Mouse (Mus musculus) embryo, embryonic 11 days (tissue): ENCODE measurements around the gene Nsmce4a.
"Not testable (repeated sequence)": the region's sequence is repeated elsewhere in the genome, so short reads cannot be mapped to it uniquely, and the experiment has no call there.

ENCODE experiments used
- DNase-seq: peaks from one replicate; pipeline ENCODE4 v3.0.0-alpha.2; 2015

The Nsmce4a gene

DNA sequence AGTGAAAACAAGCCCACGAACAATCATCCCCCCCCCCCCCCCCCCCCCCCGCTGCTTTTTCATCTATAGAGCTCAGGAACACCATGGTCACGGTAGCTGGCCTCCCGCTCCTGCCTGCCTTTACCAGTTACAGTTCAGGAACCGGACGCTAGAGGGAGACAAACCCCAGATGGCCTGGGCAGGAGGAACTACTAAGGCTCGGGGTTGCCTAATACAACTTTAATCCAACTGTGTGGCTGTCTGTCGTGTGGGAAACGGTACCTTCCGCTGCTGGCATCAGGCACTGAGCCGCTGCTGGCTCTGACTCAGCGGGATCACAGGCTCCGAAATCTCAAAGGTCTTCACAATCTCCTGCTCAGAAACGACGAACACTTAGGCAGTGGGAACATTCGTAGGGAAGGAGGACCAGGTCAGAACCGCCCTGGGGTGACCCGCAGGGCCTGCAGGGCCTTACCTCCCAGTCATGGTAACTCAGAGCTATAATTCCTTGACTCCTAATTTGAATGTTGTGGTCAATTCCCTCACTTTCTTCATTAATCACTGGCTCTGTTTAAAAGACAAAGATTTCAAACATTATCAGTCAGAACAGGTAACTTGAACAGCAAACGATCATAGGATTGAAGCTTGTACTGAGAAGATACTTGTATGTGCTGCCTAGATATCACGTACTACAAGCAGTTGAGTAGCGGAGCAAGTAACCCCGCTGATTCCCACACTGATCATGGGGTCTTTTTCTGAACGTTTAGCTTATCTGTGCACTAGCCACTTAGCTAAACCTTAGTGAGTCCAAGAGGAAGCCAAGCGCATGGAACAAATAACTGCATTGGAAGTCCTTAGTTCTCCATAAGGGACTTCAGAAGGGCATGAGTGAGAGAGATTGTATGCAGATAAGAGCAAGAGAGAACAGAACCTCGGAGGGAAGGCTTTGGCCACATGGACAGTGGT is 39.3 kb downstream of the Nsmce4a start:
- peak; percentile 84 for DNase-seq

DNA sequence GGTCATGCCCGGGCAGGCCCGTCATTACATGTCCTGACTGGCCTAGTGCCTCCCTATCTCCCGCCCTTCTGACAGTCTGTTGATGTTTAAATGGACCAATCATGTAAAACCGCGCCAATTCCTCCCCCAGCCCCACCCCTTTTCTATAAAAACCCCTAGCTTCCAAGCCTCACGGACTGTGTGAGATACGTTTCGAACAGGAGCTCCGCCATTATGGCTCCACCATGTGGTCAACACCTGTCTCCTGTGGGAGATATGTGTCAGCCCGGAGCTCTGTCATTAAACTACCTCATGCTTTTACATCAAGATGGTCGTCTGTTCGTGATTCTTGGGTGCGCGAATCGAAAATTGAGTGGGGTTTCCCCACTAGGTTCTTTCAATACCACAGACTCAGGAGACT is 41.8 kb downstream of the Nsmce4a start:
- DNase-seq, result not testable (repeated sequence)

DNA sequence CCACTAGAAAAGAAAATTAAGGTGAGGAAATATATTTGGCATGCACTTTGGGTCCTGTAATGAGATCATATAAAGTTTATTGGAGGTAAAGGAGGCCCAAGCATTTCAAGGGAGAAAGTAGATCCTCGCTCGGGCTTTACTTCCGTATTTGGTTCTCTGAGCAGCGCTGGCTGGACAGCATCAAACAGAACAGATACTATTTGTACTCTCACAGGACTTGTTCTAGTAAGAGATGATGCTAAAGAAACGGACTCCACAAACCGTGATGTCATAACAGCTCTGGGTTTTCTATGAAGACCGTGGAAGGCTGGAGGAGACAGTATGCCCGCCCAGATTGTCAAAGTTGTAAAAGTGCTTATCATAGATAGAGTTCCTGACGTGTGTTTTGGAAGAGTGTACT is 45.6 kb downstream of the Nsmce4a start:
- no peak for DNase-seq

DNA sequence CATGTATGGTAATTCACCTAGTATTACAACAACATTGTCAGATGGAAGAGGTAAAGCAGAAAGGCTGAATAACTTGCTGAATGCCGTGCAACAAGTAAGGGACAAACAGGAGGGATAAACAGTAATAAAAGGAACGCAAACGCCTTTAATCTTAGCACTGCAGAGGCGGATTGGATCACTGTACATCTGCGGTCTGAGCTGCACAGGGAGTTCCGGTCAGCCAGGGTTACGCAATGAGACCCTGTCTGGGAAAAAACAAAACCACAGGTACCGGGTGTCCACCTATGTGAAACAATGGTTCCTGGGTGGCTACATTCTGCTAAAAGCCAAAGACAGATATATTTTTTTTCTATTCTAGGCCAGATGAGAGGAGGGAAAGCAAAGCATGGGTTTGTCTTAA is 49.5 kb downstream of the Nsmce4a start:
- no peak for DNase-seq

DNA sequence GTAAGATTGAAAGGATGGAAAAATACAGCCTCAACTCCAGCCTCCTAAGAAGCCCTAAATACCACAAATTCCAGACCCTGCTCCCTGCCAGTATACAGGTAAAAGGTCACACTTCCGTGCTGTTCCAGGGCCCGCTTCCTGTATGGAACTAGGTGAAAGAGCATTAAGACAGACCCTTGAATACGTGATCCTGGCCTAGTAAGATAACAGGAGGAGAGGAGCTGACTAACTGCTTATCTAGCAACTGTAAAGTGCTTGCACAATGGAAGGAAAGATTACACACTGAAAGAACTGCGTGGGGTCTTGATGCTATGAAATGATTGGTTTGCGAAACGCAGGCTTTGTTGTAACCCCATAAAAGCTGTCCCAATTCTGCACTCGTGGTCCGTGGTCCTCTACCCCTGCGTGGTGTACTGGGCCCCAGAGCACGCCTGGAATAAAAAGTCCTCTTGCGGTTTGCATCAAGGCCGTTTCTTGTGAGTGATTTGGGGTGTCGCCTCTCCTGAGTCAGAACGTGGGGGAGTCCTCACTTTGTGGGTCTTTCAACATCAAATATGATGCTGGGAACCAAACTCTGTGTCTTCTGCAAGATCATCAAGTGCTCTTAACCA is 52.0 kb downstream of the Nsmce4a start:
- DNase-seq, result peak; percentile 16

DNA sequence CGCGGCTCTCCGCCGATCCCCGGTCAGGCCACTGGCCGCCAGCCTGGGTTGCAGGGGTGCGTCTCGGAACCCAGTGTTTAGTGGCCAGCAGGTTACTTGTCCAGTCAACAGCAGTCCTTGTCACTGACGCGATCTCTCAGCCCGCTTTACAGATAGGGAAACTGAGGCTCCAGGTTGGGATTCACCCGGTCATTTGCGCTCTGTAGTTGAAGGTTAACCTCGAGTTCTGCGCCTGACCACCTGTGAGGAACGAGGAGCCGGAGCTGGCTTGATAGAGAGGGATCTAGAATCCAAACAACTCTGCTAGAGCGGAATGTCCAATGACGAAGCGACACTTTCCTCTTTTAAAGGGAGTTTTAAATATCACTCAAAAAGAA is 52.9 kb downstream of the Nsmce4a start, which contains the start of gene Ate1:
Ate1 (minus strand) TSS at position 321 of the 377 bp plus-strand sequence.
- no peak for DNase-seq

DNA sequence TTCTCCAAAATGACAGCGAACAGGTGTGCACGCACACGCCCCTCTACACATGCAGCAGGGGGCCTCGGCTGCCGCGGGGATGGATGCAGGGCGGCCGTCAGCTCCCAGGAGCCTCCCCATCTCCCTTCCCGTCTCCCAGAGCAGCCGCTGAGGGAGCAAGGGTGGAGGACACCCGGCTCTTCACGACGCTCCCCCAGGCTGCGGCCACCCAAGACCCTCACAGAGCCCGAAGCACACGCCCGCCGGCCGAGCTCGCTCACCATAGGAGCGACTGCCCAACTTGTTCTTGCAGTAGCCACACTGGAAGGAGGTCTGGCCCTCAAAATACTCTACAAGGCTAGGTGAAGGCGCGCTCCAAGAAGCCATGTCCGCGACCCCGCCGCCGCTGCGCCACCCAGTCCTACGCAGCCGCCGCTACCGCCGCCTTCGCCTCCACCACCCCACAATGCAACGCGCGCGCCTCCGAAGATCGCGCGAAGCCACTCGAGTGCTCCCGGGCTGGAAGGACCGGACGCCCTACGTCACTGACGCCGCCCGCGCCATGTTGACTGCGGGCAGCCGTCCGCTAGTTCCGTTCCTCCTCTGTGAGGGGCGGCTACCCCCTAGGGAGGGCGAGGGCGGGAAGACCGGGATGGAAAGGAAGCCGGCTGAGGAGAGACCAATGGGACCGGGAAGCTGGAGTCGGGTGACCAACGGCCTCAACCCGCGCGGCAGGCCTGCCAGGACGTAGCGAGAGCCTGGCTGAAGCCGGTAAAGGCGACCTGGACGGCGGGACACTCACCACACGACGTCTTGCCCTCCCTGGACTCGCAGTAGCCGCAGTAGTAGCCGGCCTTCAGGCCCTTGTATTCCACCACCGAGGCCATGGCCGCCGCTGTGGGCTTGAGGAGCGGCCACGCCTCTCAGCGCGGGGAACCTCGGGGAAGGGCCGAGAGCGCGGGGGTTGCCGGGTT is 53.5 kb downstream of the Nsmce4a start:
- peak; percentile 99 for DNase-seq

DNA sequence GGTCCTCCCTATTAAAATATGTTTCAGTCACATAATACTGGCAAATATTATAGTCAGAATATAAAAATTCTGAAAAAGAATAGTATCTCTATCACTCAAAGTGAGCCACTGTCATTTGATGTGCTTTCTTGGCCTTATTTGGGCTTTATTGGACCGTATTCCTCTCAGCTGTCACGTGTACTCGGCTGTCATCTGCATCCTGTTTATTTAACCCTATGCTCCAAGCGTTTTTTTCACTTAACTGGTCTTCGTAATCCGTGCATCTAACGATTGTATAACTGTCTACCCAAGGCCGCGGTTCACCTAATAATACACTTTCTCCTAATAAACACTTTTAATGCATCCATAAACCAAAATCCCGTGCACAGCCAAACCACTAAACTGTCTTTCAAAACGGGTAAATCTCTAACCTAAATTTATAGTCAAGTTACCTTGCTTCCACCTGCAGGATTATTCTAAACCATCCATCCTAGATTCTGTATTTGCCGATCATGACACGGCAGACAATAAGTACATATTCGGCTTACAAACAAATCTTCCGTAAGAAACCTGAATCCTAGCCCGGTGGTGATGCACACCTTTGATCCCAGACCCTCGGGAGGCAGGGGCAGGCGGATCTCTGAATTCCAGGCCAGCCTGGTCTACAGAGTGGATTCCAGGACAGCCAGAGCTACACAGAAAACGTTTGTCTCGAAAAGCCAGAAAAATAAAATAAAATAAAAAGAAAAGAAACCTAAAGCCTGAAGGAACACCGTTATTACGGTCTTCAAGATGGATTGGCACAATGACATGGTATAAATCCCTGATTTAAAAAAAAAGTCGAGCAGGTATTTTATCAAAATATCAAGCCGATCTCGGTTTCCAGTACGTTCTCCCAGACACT is 54.5 kb downstream of the Nsmce4a start:
- DNase-seq, result no peak

DNA sequence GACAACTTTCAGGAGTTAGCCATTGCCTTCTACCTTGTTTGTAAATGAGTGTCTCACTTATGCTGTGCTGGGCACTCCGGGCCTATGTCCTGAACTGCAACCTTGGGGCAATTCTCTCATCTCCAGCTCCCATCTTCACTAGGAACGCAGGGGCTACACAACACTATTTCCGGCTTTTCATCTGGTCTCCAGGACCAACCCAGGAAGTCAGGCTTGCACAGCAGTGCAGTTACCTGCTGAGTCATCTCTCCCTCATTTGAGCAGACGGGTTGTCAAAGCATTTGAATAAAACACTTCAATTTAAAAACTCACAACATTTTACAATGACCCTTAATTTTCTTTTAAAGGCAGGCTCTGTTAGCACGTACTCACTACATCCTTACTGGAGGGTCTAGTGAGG is 62.7 kb downstream of the Nsmce4a start:
- no peak for DNase-seq

DNA sequence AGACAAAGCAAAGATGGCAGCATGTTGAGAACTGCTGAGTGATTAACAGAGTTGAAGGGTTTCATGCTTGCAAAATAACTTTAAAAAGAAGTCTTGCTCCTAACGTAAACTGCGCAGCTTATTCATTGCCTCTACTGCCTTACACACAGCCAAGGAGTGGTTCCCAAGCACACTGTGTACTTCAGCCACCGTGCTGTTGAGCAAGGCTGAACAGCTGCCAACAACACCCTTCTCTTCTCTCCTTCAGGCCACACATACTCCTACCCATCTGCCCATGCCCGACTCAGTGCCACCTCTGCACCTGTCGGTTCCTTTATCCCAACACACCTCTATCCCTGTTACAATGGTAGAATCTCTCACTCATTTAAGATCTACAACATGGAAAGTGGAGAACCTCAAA is 69.9 kb downstream of the Nsmce4a start:
- DNase-seq, result no peak

DNA sequence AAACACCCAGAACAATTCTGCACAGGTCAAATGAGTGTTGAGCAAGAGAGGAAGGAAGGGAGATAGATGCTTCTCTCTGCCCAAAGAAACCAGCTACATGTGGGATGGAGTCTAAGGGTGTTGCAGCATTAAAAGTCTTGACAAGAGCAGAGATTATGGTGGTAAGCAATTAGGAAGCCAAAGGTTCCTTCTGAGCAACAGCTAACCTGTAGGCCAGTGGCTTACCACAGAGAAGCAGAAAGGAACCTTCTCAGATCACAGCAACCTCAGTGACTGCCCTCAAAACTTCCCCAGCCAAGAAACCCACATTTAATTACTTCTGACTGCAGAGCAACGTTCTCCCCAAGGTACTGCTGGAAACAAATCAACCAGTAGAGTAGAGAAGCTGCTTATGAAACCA is 71.4 kb downstream of the Nsmce4a start:
- DNase-seq, result no peak

DNA sequence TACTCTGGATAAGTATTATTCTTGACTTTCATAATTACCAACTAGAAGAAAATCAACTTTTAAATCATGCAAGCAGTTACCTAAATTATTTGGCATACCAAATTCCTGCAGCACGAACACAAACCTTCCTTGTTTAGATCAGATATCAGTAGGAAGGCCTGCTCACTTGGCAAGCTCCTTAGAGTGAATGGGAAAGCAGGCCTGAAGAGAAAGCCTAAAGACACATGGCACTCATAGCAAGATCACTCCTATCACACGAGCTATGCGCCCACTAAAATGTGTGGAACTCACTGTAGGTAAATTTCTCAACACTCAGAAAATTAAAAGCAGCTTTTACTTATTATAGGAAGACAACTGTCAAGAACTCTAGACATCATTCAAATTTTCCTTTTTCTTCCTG is 79.6 kb downstream of the Nsmce4a start:
- no peak for DNase-seq

DNA sequence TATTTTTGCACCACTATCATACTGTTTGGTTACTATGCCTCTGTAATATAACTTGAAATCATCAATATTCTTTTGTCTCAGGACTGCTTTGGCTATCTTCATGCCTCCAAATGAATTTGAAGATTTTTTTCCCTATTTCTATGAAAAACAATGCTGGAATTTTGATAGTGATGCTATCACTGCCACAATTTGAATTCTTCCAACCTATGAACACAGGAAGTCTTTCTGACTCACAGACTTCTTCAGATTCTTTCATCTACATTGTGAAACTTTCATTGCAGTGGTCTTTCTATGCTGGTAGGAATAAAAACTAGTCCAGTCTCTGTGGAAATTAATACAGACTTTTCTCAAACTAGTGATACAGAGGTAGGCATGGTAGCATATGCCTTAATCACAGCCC is 80.9 kb downstream of the Nsmce4a start:
- no peak for DNase-seq
